Mouse (Mus musculus): ENCODE data around the gene Prkag3. TPM values are rescaled to one million over a fixed set of nuclear protein-coding genes. Genes with fewer than 3 reads are reported as not detected.
A peak's percentile ranks its signal among the peaks of the same experiment; 100 is the strongest.

The Prkag3 gene
- polyA plus RNA-seq (2012; rRNA removed) (4.3 and 5.1 TPM in 2 replicates), polyA plus RNA-seq (2014; fragmentation: Nextera tagmentation; extraction: Ambion mirVana) (1.4 and 2.5 TPM in 2 replicates)

DNA sequence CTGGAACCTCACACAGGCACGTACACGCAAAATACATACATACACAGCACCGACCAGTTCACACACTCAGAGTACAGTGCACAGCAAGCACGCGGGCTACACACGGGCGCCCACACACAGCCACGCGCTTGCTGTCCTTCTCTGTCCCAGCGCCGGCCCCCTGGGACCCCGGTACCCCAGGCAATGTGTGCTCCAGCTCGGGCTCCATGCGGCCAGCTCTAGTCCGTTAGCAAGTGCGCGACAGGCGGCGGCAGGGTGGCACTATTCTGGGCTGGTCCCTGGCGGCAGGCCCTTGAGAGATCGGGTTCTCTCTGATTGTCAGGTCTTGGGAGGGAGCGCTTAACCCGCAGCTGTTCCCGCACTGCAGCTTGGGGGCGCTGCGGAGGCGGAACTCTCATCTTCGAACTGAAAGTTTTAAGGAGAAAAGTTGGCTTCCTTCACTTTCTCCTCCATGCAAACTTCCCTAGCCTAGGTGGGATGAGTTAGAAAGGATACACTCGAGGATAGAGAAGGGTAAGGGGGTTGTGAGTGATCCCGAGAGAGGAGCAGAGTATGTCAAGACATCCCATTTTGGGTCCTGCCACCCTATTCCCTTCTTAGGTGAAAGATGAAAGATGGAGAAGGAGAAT lies at the start of gene Prkag3:
TSS of gene Prkag3 (minus strand) at position 579 of the 629 bp plus-strand sequence.
- peak within 1 kb of the TSS; percentile 19 for H3K4me3 ChIP-seq (replicated peaks; ENCODE audit: low read length)
- ATAC-seq (ENCODE audit: low FRiP score, low read depth), result peak; percentile 71
- WGBS, result 11% methylated on average over 30 of the region's 30 CpGs

DNA sequence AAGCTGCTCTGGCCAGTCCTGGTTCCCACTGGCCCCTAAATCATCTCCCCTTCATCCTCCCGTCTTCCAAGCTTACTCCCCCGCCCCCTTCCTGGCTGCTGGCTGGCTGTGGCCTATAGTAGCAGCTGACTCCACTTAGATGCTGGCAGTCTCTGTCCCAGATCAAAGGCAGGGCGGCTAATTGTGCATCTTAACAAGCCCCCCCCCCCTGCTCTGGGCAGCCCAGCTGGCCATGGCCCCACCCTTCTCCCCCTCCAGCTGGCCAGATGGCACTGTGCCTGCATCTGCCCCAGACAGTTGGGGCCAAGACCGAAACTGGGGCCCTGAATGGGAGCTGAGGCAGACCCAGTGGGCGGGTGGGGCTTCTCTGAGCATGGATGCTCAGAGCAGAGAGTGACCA lies 48.4 kb upstream of the Prkag3 start:
- H3K4me1 ChIP-seq (ENCODE audit: control insufficient read depth, insufficient read depth, low read length), result peaks cover 26% of the 10 kb centered on the region
- DNase-seq (ENCODE audit: low spot score) (peak; percentile 49), ATAC-seq (ENCODE audit: low FRiP score, low read depth) (peak; percentile 56; the same call in 1 of the 2 replicates)
- no peak overlapping the region for H3K9ac ChIP-seq (ENCODE audit: low read depth, low read length, severe bottlenecking)
- peaks cover 84% of the 10 kb centered on the region for H3K27me3 ChIP-seq (ENCODE audit: control insufficient read depth, insufficient read depth, low read length)
- no peaks in the 10 kb centered on the region for H3K36me3 ChIP-seq (ENCODE audit: control insufficient read depth, insufficient read depth, low read length)
- TF ChIP-seq POLR2A (IDR thresholded peaks at IDR 0.05; ENCODE audit: borderline replicate concordance, extremely low read depth, insufficient read depth, insufficient read length), result no peak
- H3K27ac ChIP-seq (replicated peaks; ENCODE audit: low read depth, low read length), result no peak overlapping the region
- no peak overlapping the region for H3K4me3 ChIP-seq (replicated peaks; ENCODE audit: low read length)
- H3K9me3 ChIP-seq (ENCODE audit: control insufficient read depth, low read length), result no peaks in the 10 kb centered on the region
- WGBS, result 16% methylated on average over 5 of the region's 5 CpGs
- H3K4me2 ChIP-seq (replicated peaks; ENCODE audit: low read depth, low read length, severe bottlenecking), result no peak overlapping the region

More for the DNA sequence above, at the start of gene Prkag3:
- Histone ChIP-seq H3K4me2 (replicated peaks; ENCODE audit: low read depth, low read length, severe bottlenecking) (peak within 1 kb of the TSS; percentile 37), H3K9me3 (ENCODE audit: control insufficient read depth, low read length) (no peaks in the 10 kb centered on the region), H3K27ac (replicated peaks; ENCODE audit: low read depth, low read length) (no peak within 1 kb of the TSS), H3K4me1 (ENCODE audit: control insufficient read depth, insufficient read depth, low read length) (peaks cover 5% of the 10 kb centered on the region), H3K36me3 (ENCODE audit: control insufficient read depth, insufficient read depth, low read length) (no peaks in the 10 kb centered on the region), H3K9ac (ENCODE audit: low read depth, low read length, severe bottlenecking) (no peak within 1 kb of the TSS), H3K27me3 (ENCODE audit: control insufficient read depth, insufficient read depth, low read length) (peaks cover 6% of the 10 kb centered on the region)
- no peak for TF ChIP-seq POLR2A (IDR thresholded peaks at IDR 0.05; ENCODE audit: borderline replicate concordance, extremely low read depth, insufficient read depth, insufficient read length)
- DNase-seq (ENCODE audit: low spot score), result peak; percentile 31

DNA sequence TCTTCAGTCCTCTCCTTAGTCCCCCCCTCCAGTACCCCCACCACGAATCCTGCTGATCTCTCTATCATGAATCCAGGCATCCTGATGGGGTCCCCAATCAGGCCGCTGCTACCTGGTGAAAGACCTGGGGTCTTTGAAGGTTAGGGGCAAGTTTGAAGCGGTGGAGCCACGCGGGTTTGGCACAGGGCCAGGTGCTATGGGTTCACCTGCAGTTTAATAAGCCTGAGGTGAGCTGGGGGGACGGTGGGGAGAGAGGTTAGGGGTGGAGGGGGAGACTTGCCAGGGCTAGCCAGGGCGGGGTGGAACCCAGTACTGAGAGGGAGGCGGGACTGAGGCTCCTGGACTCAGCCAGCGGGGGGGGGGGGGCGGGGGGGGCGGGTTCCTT lies 46.1 kb upstream of the Prkag3 start:
- ATAC-seq (ENCODE audit: low FRiP score, low read depth), result no peak
- no peak for TF ChIP-seq POLR2A (IDR thresholded peaks at IDR 0.05; ENCODE audit: borderline replicate concordance, extremely low read depth, insufficient read depth, insufficient read length)
- peak overlapping the region; percentile 51 for H3K4me2 ChIP-seq (replicated peaks; ENCODE audit: low read depth, low read length, severe bottlenecking)
- H3K27ac ChIP-seq (replicated peaks; ENCODE audit: low read depth, low read length), result no peak overlapping the region
- 2% methylated on average over 6 of the region's 11 CpGs for WGBS
- H3K27me3 ChIP-seq (ENCODE audit: control insufficient read depth, insufficient read depth, low read length), result peaks cover 85% of the 10 kb centered on the region
- H3K4me1 ChIP-seq (ENCODE audit: control insufficient read depth, insufficient read depth, low read length), result peaks cover 36% of the 10 kb centered on the region
- peak overlapping the region; percentile 29 for H3K4me3 ChIP-seq (replicated peaks; ENCODE audit: low read length)
- no peaks in the 10 kb centered on the region for H3K36me3 ChIP-seq (ENCODE audit: control insufficient read depth, insufficient read depth, low read length)
- no peaks in the 10 kb centered on the region for H3K9me3 ChIP-seq (ENCODE audit: control insufficient read depth, low read length)
- H3K9ac ChIP-seq (ENCODE audit: low read depth, low read length, severe bottlenecking), result peak overlapping the region; percentile 31; the same call in 1 of the 2 replicates
- no peak for DNase-seq (ENCODE audit: low spot score)

DNA sequence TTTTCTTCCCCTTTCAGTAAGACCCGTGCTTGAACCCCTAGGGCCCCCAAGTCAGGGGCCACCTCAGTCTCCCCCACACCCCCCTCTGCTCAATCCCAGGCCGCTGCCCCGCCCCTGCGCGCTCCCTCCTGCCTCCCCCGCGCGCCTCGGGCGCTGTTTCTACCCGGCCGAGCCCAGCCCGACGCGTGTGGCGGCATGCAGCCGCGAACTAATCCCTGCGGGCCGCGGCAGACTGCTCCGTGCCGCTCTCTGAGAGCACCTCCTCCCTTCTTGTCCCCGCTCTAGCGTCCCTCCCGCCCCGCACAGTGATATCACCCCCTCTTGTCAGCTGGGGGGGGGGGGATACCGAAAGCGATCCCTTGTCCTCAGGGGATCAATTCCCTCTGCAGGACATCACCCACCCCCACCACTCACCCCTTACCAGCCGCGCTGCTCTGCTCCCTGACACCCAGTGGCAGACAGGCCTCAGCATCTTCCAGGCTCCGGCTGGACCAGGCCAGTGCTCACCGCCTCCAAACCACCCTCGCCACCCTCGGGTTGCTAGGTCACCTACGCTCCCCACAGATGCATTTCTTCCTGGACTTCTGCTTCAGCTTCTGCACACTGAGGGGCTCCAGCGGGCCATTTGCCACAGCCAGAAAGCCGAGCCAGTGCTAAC lies 45.6 kb upstream of the Prkag3 start:
- H3K9ac ChIP-seq (ENCODE audit: low read depth, low read length, severe bottlenecking), result peak overlapping the region; percentile 31; the same call in 1 of the 2 replicates
- H3K4me2 ChIP-seq (replicated peaks; ENCODE audit: low read depth, low read length, severe bottlenecking), result peak overlapping the region; percentile 51
- peak; percentile 25; the same call in 1 of the 2 replicates for ATAC-seq (ENCODE audit: low FRiP score, low read depth)
- no peak for DNase-seq (ENCODE audit: low spot score)
- no peak overlapping the region for H3K27ac ChIP-seq (replicated peaks; ENCODE audit: low read depth, low read length)
- no peaks in the 10 kb centered on the region for H3K36me3 ChIP-seq (ENCODE audit: control insufficient read depth, insufficient read depth, low read length)
- no peak for TF ChIP-seq POLR2A (IDR thresholded peaks at IDR 0.05; ENCODE audit: borderline replicate concordance, extremely low read depth, insufficient read depth, insufficient read length)
- H3K4me1 ChIP-seq (ENCODE audit: control insufficient read depth, insufficient read depth, low read length), result peaks cover 36% of the 10 kb centered on the region
- peaks cover 84% of the 10 kb centered on the region for H3K27me3 ChIP-seq (ENCODE audit: control insufficient read depth, insufficient read depth, low read length)
- 2% methylated on average over 34 of the region's 38 CpGs for WGBS
- peak overlapping the region; percentile 29 for H3K4me3 ChIP-seq (replicated peaks; ENCODE audit: low read length)
- H3K9me3 ChIP-seq (ENCODE audit: control insufficient read depth, low read length), result no peaks in the 10 kb centered on the region

DNA sequence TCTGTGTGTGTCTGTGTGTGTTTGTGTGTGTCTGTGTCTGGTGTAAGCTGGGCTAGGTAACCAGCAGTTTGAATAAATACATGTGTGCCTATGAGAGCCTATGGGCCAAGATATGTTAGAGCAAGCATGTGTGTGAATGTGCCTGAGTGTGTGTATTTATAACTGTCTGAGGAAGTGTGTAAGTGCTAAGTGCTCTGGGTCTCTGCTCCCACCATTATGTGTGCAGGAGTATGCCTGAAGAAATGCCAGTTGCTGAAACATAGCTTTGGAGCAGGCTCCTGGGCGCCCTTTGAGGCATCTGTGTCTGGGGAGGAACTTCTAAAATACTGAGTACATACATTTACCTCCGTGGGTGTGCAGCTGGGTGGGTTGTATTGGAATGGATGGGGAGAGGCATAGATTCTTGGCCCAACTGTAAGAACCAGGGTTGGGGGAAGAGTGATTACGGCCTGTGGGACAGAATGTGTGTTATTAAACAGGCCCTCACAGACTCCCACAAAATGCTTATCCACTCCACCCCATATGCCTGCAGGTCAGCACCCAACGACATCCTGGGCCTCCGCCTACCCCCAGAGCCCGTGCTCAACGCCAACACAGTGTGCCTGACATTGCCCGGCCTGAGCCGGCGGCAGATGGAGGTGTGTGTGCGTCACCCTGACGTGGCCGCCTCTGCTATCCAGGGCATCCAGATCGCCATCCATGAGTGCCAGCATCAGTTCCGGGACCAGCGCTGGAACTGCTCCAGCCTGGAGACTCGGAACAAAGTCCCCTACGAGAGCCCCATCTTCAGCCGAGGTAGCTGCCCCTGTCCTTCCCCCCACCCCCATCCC lies 44.0 kb upstream of the Prkag3 start:
- Histone ChIP-seq H3K4me1 (ENCODE audit: control insufficient read depth, insufficient read depth, low read length) (peaks cover 41% of the 10 kb centered on the region), H3K9ac (ENCODE audit: low read depth, low read length, severe bottlenecking) (no peak overlapping the region), H3K27ac (replicated peaks; ENCODE audit: low read depth, low read length) (no peak overlapping the region), H3K36me3 (ENCODE audit: control insufficient read depth, insufficient read depth, low read length) (no peaks in the 10 kb centered on the region), H3K4me3 (replicated peaks; ENCODE audit: low read length) (no peak overlapping the region), H3K4me2 (replicated peaks; ENCODE audit: low read depth, low read length, severe bottlenecking) (no peak overlapping the region), H3K27me3 (ENCODE audit: control insufficient read depth, insufficient read depth, low read length) (peaks cover 75% of the 10 kb centered on the region), H3K9me3 (ENCODE audit: control insufficient read depth, low read length) (no peaks in the 10 kb centered on the region)
- 20% methylated on average over 19 of the region's 19 CpGs for WGBS
- TF ChIP-seq POLR2A (IDR thresholded peaks at IDR 0.05; ENCODE audit: borderline replicate concordance, extremely low read depth, insufficient read depth, insufficient read length), result no peak
- no peak for ATAC-seq (ENCODE audit: low FRiP score, low read depth)
- no peak for DNase-seq (ENCODE audit: low spot score)

All from limb, embryonic 14.5 days (tissue).